Mouse (Mus musculus) embryonic stem cell, embryonic (primary cell): Measurements from ENCODE around the gene Vmn2r46.
"Not testable (repeated sequence)": the region's sequence is repeated elsewhere in the genome, so short reads cannot be mapped to it uniquely, and the experiment has no call there.

ENCODE experiments used
- CTCF ChIA-PET, 4 experiments: fragments of 300-600 bp in 2 of 4; fragments of 350-600 bp in 2 of 4; sonication (Branson Sonifier 250); formaldehyde crosslinking; loops; one replicate each; lab custom pipeline; 2022; ENCODE audit warnings: inconsistent platforms in 2 of 4; lab: Charles Lee
- POLR2A ChIA-PET, 4 experiments: fragments of 300-600 bp in 2 of 4; fragments of 350-600 bp in 2 of 4; sonication (Branson Sonifier 250); formaldehyde crosslinking; loops; one replicate each; lab custom pipeline; 2022; ENCODE audit warnings: antibody characterized with exemption in 4 of 4, inconsistent platforms in 1 of 4; lab: Charles Lee

The Vmn2r46 gene

GRCm38 (mm10) chr7:9770471-9770870 lies at the start of gene Vmn2r46:
TSS of gene Vmn2r46 (minus strand) at chr7:9770571.
- POLR2A ChIA-PET, CTCF ChIA-PET: not testable (repeated sequence)
